Mouse (Mus musculus) right cerebral cortex, adult 2 months (tissue): Measurements from ENCODE around the gene Obsl1.

ENCODE experiments used
- DNase-seq, 2 experiments: peaks; one replicate each; pipeline ENCODE4 v3.0.0; 2021 to 2022; ENCODE audit warnings: low spot score in 2 of 2

Obsl1 gene

DNA sequence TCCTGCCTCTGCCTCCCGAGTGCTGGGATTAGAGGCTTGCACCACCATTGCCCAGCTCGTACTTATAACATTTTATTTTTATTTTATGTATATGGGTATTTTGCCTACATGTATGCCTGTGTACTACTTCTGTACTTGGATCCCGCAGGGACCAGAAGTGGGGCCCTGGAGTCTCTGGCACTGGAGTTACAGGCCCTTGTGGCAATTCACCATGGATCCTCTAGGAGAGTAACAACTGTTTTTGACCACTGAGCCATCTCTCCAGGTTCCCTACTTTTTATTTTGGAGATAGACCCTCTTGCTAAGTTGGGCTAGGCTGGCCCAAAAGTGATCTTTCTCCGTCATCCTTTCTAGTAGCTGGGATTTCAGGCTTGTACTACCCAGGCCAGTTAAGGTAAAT is 12.2 kb upstream of the Obsl1 start:
- DNase-seq, result no peak

DNA sequence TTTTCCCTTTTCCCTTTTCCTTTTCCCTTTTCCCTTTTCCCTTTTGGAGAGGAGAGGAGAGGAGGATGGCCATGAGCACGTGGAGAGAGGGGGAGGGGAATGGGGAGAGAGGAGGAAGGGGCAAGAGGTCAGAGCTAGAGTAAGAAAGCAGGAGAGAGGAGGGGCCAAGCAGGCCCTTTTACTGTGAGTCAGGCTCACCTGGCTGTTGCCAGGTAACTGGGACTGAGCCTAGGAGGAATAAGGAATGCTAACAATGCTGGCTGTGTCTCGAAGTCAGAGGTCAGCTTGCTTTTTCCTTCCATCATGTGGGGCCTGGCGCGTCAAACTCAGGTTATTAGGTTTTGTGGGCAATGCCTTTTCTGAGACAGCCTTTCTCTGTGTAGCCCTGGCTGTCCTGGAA is 11.7 kb upstream of the Obsl1 start:
- DNase-seq, result no peak

DNA sequence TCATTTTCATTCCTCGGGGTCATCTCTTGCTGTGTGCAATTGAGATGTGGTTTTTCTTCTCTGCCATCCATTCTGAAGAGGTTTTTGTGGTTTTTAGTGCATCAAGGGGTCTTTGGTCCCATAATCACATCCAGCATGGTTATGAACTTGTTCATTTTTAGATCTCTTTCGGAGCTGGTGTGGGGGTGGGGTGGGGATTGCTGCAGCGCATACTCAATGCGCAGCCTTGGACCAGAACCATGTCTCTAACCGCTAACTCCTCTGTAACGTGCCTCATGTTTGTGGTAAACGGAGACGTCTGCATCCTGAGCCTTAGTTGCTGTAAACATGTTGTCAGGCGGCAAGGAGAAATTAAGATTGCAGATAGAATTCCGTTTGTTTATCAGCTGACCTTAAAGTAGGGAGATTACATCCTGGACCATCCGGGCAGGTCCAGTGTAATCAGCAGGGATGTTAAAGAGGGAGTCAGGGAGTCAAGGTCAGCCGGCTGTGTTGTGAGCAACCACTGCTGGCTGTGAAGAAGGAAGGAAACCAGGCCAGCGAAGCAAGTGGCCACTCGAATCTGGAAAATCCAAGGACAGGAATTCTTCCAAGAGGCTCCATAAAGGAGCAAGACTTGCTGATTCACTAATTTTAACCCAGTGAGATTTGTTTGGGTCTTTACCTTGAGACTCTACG is 10.6 kb upstream of the Obsl1 start:
- no peak for DNase-seq

DNA sequence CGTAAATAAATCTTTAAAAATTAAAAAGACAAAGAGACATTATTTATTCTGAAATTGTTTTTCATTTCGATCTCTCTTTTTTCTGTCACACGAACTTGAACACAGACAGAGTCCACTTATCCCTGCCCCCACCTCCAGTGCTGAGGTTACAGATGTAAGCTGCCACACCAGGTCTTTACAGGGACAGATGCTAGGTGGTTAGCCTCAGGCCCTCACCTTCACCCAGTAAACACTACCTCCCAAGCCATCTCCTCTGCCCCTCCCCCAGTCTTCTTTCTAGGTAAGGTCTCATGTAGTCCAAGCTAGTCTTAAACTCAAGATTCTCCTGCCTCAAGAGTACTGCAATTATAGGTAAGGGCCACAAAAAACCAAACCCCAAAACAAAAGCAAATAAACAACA is 6.3 kb upstream of the Obsl1 start:
- DNase-seq, result no peak

DNA sequence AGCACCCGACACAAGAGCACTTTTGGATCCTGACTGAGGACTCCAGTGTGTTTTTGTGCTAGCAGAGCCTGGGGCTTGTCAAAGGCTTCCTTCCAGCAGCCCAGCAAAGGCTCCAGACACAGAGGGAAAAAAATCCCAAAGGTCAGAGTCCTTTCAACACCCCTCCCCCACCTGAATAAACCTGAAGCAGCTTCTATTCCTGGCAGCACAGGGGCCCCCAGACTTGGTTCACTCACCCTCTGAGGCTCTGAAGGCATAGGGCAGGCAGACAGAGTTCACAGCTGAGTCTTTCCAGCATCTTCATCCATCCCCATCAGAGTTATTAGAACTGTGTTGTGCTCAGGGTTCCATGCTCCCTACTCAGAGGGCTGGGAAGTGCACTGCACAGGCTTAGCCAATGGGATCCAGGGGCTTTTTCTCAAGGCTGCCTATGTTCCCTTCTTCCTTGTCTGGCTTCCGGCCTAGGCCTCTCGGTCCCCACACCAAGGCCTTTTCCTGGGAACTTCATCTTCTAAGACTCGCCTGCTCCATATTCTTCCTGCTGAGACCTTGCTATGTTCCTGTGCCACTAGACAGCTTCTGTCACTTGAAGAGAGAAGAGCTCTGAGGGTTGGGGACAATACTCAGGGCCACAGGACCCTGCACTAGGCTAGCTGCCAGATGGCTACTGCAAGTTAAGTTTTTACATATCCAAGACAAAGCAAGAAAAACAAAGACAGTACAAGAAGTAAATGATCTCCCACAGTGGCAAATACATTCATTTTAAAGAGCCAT is 5.4 kb upstream of the Obsl1 start:
- no peak for DNase-seq

DNA sequence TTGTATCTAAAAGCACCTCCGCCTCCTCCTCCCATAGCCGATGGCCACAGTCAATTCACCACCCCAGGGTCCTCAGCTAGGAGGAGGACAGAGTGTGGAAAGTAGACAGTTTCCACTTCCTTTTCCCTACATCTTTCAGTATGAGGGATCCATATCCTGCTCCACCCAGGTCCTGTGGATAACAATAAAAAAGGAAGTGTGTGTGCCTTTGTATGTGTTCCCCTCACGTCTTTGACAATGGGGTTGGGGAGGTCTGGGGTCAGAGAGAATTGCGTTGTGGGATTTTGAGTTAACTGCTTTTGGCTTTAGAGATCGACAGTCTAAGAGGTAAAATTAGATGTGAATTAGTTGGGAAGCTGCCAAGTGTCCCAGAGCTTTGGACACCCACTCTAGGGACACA is 3.9 kb upstream of the Obsl1 start:
- DNase-seq, result no peak

DNA sequence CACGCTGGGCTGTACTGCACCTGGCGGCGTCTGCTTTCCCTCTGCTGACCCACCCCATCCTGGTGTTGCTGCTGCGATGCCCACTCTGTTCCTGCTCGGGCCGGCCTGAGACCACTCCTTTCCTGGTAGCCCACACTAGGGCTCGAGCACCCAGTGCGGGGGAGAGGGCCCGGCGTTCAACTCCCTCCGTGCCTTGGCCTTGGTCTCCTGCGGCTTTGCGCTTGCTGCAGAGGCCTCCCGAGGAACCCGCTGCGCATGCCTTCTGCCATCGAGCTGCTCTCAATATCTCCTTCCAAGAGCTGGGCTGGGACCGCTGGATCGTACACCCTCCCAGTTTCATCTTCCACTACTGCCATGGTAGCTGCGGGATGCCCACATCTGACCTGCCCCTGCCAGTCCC is 3.3 kb upstream of the Obsl1 start:
- no peak for DNase-seq

DNA sequence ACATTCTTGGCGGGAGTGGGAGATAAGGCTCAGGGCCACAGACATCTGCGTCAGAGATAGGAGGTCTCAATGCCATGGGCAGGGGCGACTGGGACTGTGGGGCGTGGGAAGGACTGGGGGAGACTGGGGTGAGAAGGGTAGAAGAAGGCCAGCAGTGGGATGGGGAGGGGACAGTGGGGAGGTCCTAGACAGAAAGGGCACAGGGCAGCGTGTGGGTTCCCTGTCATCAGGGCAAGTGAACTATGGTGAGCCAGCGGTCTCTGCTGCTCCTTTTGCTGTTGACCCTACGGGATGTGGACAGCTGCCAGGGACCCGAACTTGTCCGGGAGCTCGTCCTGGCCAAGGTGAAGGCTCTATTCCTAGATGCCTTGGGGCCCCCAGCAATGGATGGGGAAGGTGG is 754 bp upstream of the Obsl1 start, which contains the start of gene Inha:
Gene Inha, plus strand, starts transcription at position 72 of the 400 bp plus-strand sequence.
- no peak for DNase-seq

DNA sequence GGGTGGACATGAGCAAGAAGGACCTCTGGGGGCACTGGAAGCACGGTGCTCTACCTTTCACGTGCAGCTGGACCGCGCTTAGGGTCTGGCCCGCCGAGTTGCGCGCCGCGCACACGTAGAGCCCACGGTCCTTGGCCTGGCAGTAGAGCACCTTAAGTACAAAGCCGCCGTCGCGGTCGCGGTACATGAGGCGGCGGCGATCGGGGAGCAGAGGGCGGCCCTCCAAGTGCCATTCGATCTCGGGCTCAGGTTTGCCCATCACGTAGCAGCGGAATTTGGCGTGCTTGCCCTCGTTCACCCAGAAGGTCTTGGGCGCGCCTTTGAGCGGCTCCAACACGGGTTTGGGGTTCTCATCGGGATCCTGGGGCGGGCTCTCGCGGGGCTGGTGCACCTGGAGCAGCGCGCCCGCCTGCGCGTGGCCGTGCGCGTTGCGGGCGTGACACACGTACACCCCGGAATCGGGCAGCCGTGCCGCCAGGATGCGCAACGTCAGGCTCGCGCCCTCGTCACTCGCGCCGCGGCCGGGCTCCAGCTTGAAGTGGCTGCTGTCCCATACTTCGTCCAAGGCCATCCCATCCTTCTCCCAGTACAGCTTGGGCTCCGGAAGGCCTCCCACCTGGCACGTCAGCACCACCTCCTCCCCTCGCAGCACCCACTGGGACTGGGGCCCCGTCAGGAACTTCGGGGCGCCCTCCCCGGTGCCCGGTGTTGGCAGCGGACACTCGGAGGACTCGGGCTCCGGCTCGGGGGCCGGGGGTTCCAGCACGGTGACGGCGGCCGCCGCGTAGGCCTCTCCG is 895 bp downstream of the Obsl1 start:
- DNase-seq, result peak; percentile 82 to 87

DNA sequence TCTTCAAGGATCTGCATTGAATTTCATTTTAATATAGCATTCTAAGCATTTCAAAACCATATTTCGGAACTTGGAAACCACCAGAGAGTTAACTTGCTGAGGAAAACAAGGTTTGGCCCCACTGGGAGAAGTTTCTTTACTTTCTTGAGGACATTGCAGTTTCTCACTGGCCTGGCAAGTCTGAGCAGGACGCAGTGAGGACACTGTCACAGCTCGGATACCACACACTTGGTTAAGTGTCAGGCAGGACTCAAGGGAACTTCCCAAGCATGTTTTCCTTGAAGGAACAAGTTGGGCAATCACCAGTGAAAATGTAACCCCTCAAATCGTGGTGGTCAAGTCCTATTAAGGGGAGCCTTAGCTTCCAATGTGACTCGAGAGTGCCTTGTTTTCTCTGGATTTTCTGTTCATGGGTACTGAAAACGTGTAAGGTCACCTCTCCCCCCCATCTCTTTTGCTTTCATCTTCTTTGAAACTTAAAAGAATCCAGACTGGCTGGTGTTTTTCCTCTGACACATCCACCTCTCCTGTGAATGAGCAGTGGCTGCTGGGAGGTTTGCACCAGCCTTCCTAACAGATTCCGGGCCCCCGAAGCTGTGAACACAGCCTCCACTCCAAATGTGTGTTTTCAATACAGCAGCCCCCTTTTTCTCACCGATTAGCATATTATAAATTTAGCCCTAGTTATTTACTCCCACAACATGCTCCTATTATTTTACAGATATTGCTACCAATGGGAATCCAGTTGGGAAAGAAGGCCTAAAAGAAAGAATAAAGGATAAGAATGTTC is 1.8 kb downstream of the Obsl1 start:
- DNase-seq, result peak; percentile 60 to 70

DNA sequence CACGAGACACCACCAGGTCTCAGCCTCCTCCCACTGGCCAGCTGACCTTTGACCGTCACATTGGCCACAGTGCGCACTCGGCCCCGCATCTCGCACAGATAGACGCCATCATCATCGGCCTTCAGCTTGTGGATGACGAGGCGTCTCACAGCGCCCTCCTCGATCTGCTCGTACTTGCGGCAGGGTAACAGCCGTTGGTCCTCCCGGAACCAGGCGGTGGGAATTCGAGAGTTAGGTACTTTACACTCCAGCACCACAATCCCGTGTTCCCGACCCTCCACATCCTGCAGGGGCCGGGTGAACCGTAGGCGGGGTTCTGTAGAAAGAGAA is 2.6 kb downstream of the Obsl1 start:
- DNase-seq, result no peak

DNA sequence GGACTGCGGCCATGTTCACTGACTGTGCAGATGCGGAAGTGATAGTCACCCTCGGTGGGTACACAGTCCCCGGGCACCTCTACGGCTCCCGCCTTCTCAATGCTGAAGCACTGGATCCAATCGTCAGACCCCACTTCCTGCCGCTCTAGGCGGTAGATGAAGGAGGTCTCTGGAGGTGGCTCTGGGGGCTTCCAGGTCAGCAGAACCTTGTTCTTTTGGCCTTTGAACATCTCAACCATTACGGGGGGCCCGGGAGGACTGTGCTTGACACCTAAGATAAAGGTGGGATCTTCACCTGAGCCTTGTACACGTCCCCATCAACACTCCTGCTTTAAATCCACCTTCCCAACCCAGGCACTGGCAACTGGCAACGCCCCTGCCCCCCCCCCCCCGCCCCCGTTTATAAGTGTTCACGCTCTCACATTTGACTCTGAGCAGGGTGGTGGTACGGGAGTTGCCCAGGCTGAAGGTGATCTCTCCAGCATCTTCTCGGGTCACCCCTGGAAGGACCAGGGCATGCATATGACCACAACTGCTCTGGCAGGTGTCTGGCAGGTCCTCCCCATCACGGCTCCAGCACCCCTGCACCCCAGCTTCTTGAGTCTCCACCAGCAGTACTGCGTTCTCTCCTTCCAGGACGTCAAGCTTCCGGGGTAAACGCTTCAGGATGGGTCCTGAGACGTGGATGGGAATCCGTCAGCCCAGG is 3.2 kb downstream of the Obsl1 start:
- no peak for DNase-seq

DNA sequence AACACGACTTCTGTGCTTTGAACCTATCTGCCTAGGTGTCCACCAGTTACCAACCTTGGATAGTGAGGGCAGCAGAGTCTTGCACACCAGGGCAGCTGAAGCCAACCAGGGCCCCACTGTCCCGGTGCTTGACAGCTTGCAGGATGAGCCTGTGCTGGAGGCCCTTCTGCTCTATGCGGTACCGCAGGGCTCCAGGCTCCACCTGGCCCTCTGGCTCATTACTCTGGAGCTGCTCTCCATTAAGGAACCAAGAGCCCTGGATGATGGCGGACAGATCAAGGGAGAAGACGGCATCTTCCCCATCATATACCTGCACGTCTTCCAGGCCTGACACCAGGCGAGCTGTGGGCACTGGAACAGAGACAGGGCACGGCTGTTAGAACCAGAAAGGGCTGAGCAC is 4.3 kb downstream of the Obsl1 start:
- DNase-seq, result no peak

DNA sequence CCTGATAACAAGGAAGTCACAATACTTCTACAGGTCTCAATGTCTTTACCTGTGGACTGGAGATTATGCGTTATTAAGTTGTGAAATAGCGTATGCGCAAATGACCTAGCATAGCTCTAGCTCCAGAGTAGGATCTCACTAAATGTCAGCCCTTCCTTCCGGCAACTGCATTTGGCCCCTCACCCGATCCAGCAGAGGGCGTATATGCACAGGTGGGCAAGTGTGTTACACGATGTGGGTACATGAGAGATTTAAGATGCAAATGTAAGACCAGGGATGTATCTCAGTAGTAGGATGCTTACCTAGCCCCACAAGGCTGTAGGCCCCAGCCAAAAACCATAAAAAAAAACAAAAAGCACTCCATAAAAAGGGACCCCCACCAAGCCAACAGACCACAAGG is 6.8 kb downstream of the Obsl1 start:
- DNase-seq, result no peak

DNA sequence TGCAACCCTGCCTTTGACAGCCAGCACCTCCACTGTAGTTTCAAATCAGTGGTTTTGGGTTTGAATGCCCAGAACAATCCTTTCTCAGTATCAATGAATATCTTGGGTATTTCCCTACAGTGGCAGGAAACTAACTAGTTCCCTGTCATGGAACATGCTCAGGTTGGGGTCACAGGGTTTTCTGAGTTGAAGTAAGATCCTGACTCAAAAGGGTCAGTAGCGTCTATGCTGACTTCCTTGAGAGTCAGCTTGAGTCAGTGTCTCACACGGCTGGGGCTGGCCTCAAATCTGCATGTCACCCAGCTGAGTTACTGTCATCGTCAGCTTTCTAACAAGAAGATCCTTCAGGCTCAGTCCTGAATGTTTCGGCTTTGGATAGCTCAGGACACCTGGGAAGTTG is 7.4 kb downstream of the Obsl1 start:
- DNase-seq, result no peak

DNA sequence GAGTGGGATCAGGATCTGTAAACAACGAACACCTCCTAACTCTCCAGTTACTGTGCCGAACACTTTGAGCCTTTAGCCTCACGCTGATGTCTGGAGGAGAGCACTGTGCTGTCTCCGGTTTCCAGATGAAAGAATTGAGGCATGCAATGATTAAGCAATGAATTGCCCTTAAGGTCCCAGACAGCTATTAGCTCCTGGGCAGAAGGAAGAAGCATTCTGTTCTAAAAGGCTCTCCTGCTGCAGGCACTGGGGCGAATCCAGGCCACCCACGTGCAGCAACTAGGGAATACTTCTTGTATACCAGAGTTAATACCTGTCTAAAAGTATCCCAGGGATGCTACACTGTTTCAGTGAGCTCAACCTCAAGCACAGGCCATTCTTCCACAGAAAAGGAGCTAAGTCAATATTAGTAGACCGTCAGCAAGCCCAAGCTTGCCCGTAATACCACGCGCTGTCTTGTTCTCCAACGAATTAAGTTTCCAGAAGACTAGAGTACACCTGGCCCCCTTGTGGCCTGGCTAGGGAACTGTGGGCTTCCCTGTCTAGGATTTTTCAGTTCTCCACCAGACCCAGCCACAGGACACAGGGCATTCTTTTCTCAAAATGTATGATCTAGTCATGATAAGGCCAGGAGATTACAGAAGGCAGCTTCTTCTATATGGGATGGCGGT is 11.2 kb downstream of the Obsl1 start:
- DNase-seq, result peak in 1 of 2 experiments; percentile 54

DNA sequence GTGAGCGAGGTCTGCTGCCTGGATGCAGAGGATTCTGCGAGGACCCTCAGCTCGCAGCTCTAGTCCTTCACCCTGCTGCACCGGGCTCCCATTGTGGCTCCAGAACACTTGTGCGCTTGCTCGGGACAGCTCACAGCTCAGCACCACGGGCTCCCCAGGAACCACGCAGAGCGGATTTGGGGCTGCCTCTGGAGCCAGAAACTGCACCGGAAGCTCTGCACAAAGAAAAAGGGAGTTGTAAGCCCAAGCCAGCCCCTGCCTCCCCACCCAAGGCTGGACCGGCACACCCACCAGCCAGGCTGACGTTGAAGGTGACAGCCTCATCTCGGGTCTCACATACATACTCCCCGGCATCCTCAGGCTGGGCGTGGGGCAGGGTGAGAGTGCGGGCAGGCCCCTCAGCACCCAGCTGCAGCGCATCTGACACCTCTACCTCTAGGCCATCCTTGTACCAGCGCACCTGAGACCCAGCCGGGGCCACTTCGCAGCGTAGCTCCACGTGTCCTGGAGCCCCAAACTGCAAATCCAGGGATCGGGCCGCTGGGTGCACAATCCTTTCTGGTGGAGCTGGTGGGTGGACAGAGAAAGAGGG is 13.6 kb downstream of the Obsl1 start:
- DNase-seq, result no peak

DNA sequence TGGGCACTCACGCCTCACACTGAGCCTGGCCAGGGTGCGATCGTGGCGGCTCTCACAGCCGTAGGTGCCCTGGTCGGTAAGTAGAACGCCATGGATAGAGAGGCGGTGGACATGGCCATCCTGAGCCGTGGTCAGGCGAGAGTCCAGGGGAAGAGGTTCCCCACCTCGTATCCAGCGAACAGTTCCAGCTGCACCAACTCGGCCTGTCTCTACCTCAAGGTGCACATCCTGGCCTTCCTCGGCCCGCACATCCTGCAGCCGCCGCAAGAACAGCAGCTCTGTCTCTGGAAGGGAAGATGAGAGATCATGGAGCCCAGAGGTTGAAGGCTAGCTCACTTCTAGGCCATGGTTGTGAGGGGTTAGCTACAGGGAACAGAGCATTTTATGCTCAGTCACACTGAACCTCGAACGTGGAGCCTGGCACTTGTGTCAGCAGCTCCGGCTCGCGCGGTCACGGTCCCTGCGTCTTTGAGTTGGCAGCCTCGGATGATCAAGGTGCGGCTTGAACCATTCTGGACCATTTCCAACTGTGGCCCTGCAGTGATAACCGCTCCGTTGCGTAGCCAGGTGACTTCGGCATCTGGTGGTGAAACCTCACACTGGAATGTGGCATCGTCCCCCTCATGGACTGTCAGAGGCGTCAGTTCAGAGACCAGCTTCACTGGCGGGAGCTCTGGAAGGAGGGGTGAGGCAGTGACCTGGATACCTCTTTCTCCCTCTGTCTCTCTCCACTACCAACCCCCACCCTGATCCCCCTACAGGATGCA is 15.3 kb downstream of the Obsl1 start:
- DNase-seq, result no peak

DNA sequence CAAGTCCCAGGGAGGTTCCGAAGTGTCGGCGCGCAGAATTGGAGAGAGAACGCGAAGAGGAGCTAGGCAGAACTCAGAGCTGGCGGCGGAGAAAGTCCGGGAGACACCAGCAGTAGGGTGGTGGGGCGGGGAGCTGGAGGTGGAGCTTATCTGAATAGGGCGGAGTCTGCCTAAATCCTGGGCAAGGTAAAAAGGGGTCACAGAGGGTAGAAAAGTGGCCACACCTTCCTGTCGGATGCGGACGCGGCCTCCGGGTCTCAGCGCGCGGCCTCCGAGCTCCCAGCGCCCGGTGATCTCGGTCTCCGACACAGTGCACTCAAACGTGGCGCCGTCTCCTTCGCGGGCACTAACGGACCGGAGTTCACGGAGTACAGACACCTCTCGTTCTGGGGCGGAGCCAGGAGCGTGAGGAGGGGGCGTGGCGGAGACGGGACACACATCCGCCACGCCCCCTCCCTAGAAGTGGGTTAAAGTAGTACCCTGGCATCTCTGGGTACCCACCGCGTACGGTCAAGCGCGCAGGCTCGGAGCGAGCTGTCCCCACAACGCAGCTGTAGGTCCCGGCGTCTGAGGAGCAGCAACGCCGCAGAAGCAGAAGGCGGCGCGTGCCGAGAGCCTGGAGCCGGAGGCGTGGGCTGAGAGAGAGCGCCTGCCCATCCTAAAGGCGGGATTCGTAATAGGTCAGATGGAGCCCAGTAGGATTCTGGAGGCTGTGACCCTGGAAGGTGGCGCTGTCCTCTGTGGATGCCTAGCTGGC is 18.7 kb downstream of the Obsl1 start:
- peak; percentile 70 to 74 for DNase-seq
